Mouse (Mus musculus): Measurements from ENCODE around the gene Sept8. TPM values are rescaled to one million over a fixed set of nuclear protein-coding genes. Genes with fewer than 3 reads are reported as not detected.

The Sept8 gene
- polyA plus RNA-seq, 3 experiments from 2014 or later = 1.1 to 1.2 (median 1.1) TPM

GRCm38 (mm10) chr11:53585510-53585909, 66.5 kb downstream of the Sept8 start:
- no peak for ATAC-seq

- no peak for ATAC-seq
These were observed 69.2 kb downstream of the Sept8 start for GRCm38 (mm10) chr11:53588279-53588678.

GRCm38 (mm10) chr11:53590368-53590768, 71.3 kb downstream of the Sept8 start:
- ATAC-seq = peak; percentile 94

GRCm38 (mm10) chr11:53591116-53591515, 72.1 kb downstream of the Sept8 start:
- no peak for ATAC-seq

Other genes starting within 250 kb of the Sept8 start
- 10 to 100 TPM; 30.1 to 36.3 (median 35.3) TPM for gene Hspa4, start 218.8 kb upstream of the Sept8 start, polyA plus RNA-seq (2017; shearing (Covaris generic))
- 10 to 100 TPM; 29.3 to 29.9 (median 29.4) TPM for gene Zcchc10, start 194.6 kb upstream of the Sept8 start, polyA plus RNA-seq (2017; shearing (Covaris generic))
- 10 to 100 TPM; 11.3 to 18.2 (median 14.1) TPM for gene Aff4, start 168.4 kb upstream of the Sept8 start, polyA plus RNA-seq (2017; shearing (Covaris generic))
- under 1 TPM in 2 of 3 experiments, not detected in 1; 0.67 to 0.96 TPM for gene Leap2, start 96.1 kb upstream of the Sept8 start, polyA plus RNA-seq (2017; shearing (Covaris generic))
- gene Uqcrq, start 88.4 kb upstream of the Sept8 start, polyA plus RNA-seq (2017; shearing (Covaris generic)) = 100 to 1,000 TPM; 384 to 446 (median 387) TPM
- gene Gdf9, start 88.2 kb upstream of the Sept8 start, polyA plus RNA-seq (2017; shearing (Covaris generic)) = not detected
- not detected for gene Gm10447, start 62.1 kb upstream of the Sept8 start, polyA plus RNA-seq (2017; shearing (Covaris generic))
- under 1 TPM in 1 of 3 experiments, not detected in 2; 0.10 TPM for gene Shroom1, start 62.1 kb upstream of the Sept8 start, polyA plus RNA-seq (2017; shearing (Covaris generic))
- not detected for gene Gm9837, start 48.8 kb upstream of the Sept8 start, polyA plus RNA-seq (2017; shearing (Covaris generic))
- gene Gm9945, start 39.1 kb upstream of the Sept8 start, polyA plus RNA-seq (2017; shearing (Covaris generic)) = not detected
- gene Sowaha, start 39.0 kb upstream of the Sept8 start, polyA plus RNA-seq (2017; shearing (Covaris generic)) = not detected
- gene Kif3a, start 48.1 kb downstream of the Sept8 start, polyA plus RNA-seq (2017; shearing (Covaris generic)) = 10 to 100 TPM in 2 of 3 experiments, 1 to 10 TPM in 1; 5.5 to 11.6 (median 11.6) TPM
- 10 to 100 TPM in 2 of 3 experiments, 1 to 10 TPM in 1; 3.1 to 26.5 (median 14.7) TPM for gene Il4, start 99.4 kb downstream of the Sept8 start, polyA plus RNA-seq (2017; shearing (Covaris generic))
- gene Il13, start 115.4 kb downstream of the Sept8 start, polyA plus RNA-seq (2017; shearing (Covaris generic)) = not detected
- gene Rad50, start 188.1 kb downstream of the Sept8 start, polyA plus RNA-seq (2017; shearing (Covaris generic)) = 10 to 100 TPM; 47.3 to 53.7 (median 48.6) TPM
- gene Il5, start 201.5 kb downstream of the Sept8 start, polyA plus RNA-seq (2017; shearing (Covaris generic)) = not detected

All from inflammation-experienced regulatory T-cells, adult 6 months (primary cell).